Mouse (Mus musculus): ENCODE data around the gene Pmis2. TPM values are rescaled to one million over a fixed set of nuclear protein-coding genes. Genes with fewer than 3 reads are reported as not detected.

Pmis2 gene
- polyA plus RNA-seq, 1 experiment from 2014 or later: not detected

Other genes starting within 250 kb of the Pmis2 start
- gene Nfkbid, start 249.9 kb downstream of the Pmis2 start, polyA plus RNA-seq (2015; fragmentation: Nextera tagmentation; extraction: Ambion mirVana): 1.5 and 2.0 TPM in 2 replicates
- gene Aplp1, start 226.1 kb downstream of the Pmis2 start, polyA plus RNA-seq (2015; fragmentation: Nextera tagmentation; extraction: Ambion mirVana): 29.2 and 33.0 TPM in 2 replicates
- gene Kirrel2, start 213.9 kb downstream of the Pmis2 start, polyA plus RNA-seq (2015; fragmentation: Nextera tagmentation; extraction: Ambion mirVana): 1.4 and 1.9 TPM in 2 replicates
- 3.4 and 4.2 TPM in 2 replicates for gene Nphs1, start 213.3 kb downstream of the Pmis2 start, polyA plus RNA-seq (2015; fragmentation: Nextera tagmentation; extraction: Ambion mirVana)
- 3.6 and 4.0 TPM in 2 replicates for gene Prodh2, start 178.0 kb downstream of the Pmis2 start, polyA plus RNA-seq (2015; fragmentation: Nextera tagmentation; extraction: Ambion mirVana)
- gene Arhgap33, start 136.5 kb downstream of the Pmis2 start, polyA plus RNA-seq (2015; fragmentation: Nextera tagmentation; extraction: Ambion mirVana): 5.6 and 5.7 TPM in 2 replicates
- gene Hspb6, start 119.4 kb downstream of the Pmis2 start, polyA plus RNA-seq (2015; fragmentation: Nextera tagmentation; extraction: Ambion mirVana): 69.8 and 72.4 TPM in 2 replicates
- 10.3 and 12.6 TPM in 2 replicates for gene Proser3, start 119.3 kb downstream of the Pmis2 start, polyA plus RNA-seq (2015; fragmentation: Nextera tagmentation; extraction: Ambion mirVana)
- gene Lin37, start 111.8 kb downstream of the Pmis2 start, polyA plus RNA-seq (2015; fragmentation: Nextera tagmentation; extraction: Ambion mirVana): 53.8 and 58.5 TPM in 2 replicates
- gene U2af1l4, start 108.3 kb downstream of the Pmis2 start, polyA plus RNA-seq (2015; fragmentation: Nextera tagmentation; extraction: Ambion mirVana): 73.4 and 80.7 TPM in 2 replicates
- gene Gm49396, start 108.3 kb downstream of the Pmis2 start, polyA plus RNA-seq (2015; fragmentation: Nextera tagmentation; extraction: Ambion mirVana): 12.6 and 14.6 TPM in 2 replicates
- 137 and 156 TPM in 2 replicates for gene Psenen, start 108.0 kb downstream of the Pmis2 start, polyA plus RNA-seq (2015; fragmentation: Nextera tagmentation; extraction: Ambion mirVana)
- gene Igflr1, start 106.2 kb downstream of the Pmis2 start, polyA plus RNA-seq (2015; fragmentation: Nextera tagmentation; extraction: Ambion mirVana): 3.6 and 4.1 TPM in 2 replicates
- 6.5 and 7.9 TPM in 2 replicates for gene Kmt2b, start 82.9 kb downstream of the Pmis2 start, polyA plus RNA-seq (2015; fragmentation: Nextera tagmentation; extraction: Ambion mirVana)
- 1.3 and 1.4 TPM in 2 replicates for gene Zbtb32, start 72.7 kb downstream of the Pmis2 start, polyA plus RNA-seq (2015; fragmentation: Nextera tagmentation; extraction: Ambion mirVana)
- 4.7 and 9.5 TPM in 2 replicates for gene Upk1a, start 58.8 kb downstream of the Pmis2 start, polyA plus RNA-seq (2015; fragmentation: Nextera tagmentation; extraction: Ambion mirVana)
- gene Cox6b1, start 45.5 kb downstream of the Pmis2 start, polyA plus RNA-seq (2015; fragmentation: Nextera tagmentation; extraction: Ambion mirVana): 1,000 and 1,051 TPM in 2 replicates
- 0.13 TPM in 1 of 2 replicates, not detected in the other for gene Etv2, start 35.8 kb downstream of the Pmis2 start, polyA plus RNA-seq (2015; fragmentation: Nextera tagmentation; extraction: Ambion mirVana)
- gene Rbm42, start 21.3 kb downstream of the Pmis2 start, polyA plus RNA-seq (2015; fragmentation: Nextera tagmentation; extraction: Ambion mirVana): 78.5 and 83.7 TPM in 2 replicates
- 36.9 and 41.7 TPM in 2 replicates for gene Haus5, start 6.6 kb downstream of the Pmis2 start, polyA plus RNA-seq (2015; fragmentation: Nextera tagmentation; extraction: Ambion mirVana)
- gene 2200002J24Rik, start 27.3 kb upstream of the Pmis2 start, polyA plus RNA-seq (2015; fragmentation: Nextera tagmentation; extraction: Ambion mirVana): 5.5 and 6.2 TPM in 2 replicates
- 22.3 and 44.6 TPM in 2 replicates for gene Atp4a, start 40.6 kb upstream of the Pmis2 start, polyA plus RNA-seq (2015; fragmentation: Nextera tagmentation; extraction: Ambion mirVana)
- 215 and 232 TPM in 2 replicates for gene Tmem147, start 57.9 kb upstream of the Pmis2 start, polyA plus RNA-seq (2015; fragmentation: Nextera tagmentation; extraction: Ambion mirVana)
- 0.28 and 0.40 TPM in 2 replicates for gene Gapdhs, start 72.1 kb upstream of the Pmis2 start, polyA plus RNA-seq (2015; fragmentation: Nextera tagmentation; extraction: Ambion mirVana)
- gene Sbsn, start 79.9 kb upstream of the Pmis2 start, polyA plus RNA-seq (2015; fragmentation: Nextera tagmentation; extraction: Ambion mirVana): 62.5 and 98.8 TPM in 2 replicates
- gene Dmkn, start 92.2 kb upstream of the Pmis2 start, polyA plus RNA-seq (2015; fragmentation: Nextera tagmentation; extraction: Ambion mirVana): 391 and 628 TPM in 2 replicates
- 767 and 1,136 TPM in 2 replicates for gene Krtdap, start 116.3 kb upstream of the Pmis2 start, polyA plus RNA-seq (2015; fragmentation: Nextera tagmentation; extraction: Ambion mirVana)
- 8.2 and 11.6 TPM in 2 replicates for gene Ffar2, start 152.2 kb upstream of the Pmis2 start, polyA plus RNA-seq (2015; fragmentation: Nextera tagmentation; extraction: Ambion mirVana)
- 0.44 and 0.47 TPM in 2 replicates for gene Ffar3, start 184.6 kb upstream of the Pmis2 start, polyA plus RNA-seq (2015; fragmentation: Nextera tagmentation; extraction: Ambion mirVana)
- gene Ffar1, start 190.0 kb upstream of the Pmis2 start, polyA plus RNA-seq (2015; fragmentation: Nextera tagmentation; extraction: Ambion mirVana): 0.17 TPM in 2 replicates
- 0.08 and 0.29 TPM in 2 replicates for gene Cd22, start 208.7 kb upstream of the Pmis2 start, polyA plus RNA-seq (2015; fragmentation: Nextera tagmentation; extraction: Ambion mirVana)
- gene Mag, start 243.3 kb upstream of the Pmis2 start, polyA plus RNA-seq (2015; fragmentation: Nextera tagmentation; extraction: Ambion mirVana): 0.35 and 0.45 TPM in 2 replicates